Mouse (Mus musculus) kidney, adult 8-10 months (tissue): ENCODE results near the gene Zfp955b.
"Not testable (repeated sequence)": the region's sequence is repeated elsewhere in the genome, so short reads cannot be mapped to it uniquely, and the experiment has no call there.

Source experiments
- DNase-seq, 2 experiments: peaks; one replicate each; pipeline ENCODE4 v3.0.0; 2022

Gene Zfp955b

DNA sequence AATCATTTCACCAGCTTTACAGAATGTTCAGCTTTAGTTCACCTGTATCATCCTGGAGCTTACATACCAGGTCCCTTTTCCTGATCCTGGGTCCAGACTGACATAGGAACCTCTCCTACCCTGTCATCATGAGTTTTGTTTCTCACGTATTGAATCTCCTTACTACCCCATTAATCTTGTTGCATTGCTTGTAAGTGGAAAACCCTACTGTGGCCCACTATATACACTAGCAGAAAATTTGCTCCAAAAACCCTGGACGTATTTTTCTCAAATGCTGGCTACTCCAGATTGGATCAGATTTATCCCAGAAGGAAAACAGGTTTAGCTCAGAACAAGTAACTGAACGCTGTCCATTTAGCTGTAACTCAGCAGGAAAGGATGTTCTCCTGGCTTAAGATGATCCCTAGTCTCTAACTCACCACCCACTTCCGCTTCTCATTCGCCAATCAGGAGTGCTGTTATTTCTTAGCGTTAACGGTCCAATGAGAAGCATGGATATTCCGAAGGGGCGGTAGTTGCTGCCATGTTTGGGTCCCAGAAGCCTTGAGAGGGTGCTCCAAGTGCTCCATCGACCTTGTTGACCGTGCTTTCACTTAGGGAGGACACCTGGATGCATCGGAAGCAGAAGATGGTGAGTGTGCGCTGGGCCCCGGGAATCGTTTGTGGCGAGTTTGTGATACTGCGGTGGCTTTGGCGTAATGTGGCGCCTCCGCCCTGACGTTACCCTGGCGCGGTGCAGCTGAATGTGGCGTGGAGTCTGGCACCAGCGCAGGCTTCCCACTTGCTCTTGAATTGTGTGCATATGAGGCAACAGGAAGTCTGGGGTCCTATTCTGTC lies at the start of gene Zfp955b:
Zfp955b (plus strand) TSS at position 506 of the 837 bp plus-strand sequence.
- not testable (repeated sequence) for DNase-seq

DNA sequence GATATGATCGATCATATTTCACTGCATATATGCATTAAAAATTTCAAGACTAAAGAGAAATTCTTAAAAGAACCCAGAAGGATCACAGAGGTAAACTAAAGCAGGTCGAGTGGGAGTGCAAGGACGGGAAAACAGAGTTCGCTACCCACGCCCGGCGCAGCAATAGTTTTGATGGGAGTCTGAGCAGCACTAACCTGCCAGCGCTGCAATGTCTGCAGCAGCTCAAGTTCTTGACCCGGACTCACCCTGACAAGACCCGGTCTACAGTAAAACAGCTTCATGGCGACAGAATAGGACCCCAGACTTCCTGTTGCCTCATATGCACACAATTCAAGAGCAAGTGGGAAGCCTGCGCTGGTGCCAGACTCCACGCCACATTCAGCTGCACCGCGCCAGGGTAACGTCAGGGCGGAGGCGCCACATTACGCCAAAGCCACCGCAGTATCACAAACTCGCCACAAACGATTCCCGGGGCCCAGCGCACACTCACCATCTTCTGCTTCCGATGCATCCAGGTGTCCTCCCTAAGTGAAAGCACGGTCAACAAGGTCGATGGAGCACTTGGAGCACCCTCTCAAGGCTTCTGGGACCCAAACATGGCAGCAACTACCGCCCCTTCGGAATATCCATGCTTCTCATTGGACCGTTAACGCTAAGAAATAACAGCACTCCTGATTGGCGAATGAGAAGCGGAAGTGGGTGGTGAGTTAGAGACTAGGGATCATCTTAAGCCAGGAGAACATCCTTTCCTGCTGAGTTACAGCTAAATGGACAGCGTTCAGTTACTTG lies 34.6 kb upstream of the Zfp955b start, which contains the start of gene Zfp955a:
Zfp955a (minus strand) TSS at position 616 of the 789 bp plus-strand sequence.
- not testable (repeated sequence) for DNase-seq

DNA sequence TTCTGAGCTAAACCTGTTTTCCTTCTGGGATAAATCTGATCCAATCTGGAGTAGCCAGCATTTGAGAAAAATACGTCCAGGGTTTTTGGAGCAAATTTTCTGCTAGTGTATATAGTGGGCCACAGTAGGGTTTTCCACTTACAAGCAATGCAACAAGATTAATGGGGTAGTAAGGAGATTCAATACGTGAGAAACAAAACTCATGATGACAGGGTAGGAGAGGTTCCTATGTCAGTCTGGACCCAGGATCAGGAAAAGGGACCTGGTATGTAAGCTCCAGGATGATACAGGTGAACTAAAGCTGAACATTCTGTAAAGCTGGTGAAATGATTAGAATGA lies 34.1 kb upstream of the Zfp955b start:
- DNase-seq = not testable (repeated sequence)

DNA sequence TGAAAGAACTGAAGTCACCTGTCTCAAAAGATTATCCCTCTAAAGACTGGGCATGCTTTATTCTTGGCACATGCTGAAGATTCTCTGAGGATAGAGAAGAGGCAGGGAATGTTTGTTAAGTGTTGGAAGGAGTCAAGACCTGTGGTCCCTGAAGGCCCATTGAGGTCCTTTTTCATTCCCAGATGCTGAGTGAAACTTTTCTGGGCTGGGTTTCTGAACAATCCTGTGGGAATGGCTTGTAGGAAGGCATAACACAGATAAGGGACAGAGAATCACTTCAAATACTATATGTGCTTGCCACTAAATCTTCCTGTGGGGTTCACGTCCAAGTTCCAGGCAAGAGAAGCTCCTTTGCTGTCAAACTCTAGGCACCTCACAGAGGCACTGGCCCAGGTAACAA lies 25.0 kb upstream of the Zfp955b start, which contains the start of gene Olfr63:
Olfr63 (plus strand) TSS at position 301 of the 400 bp plus-strand sequence.
- DNase-seq = no peak

DNA sequence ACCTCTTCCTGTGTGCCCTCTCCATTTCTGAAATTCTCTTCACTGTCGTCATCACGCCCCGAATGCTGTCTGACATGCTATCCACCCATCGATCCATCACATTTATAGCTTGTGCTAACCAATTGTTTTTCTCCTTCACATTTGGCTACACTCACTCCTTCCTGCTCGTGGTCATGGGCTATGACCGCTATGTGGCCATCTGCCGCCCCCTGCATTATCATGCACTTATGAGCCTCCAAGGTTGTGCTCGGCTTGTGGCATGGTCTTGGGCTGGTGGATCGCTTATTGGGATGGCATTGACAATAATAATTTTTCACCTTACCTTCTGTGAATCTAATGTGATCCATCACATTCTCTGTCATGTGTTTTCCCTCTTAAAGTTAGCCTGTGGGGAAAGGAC lies 20.4 kb upstream of the Zfp955b start:
- DNase-seq = no peak

DNA sequence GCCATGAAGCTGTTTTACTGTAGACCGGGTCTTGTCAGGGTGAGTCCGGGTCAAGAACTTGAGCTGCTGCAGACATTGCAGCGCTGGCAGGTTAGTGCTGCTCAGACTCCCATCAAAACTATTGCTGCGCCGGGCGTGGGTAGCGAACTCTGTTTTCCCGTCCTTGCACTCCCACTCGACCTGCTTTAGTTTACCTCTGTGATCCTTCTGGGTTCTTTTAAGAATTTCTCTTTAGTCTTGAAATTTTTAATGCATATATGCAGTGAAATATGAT lies 469 bp downstream of the Zfp955b start:
- DNase-seq = not testable (repeated sequence)

DNA sequence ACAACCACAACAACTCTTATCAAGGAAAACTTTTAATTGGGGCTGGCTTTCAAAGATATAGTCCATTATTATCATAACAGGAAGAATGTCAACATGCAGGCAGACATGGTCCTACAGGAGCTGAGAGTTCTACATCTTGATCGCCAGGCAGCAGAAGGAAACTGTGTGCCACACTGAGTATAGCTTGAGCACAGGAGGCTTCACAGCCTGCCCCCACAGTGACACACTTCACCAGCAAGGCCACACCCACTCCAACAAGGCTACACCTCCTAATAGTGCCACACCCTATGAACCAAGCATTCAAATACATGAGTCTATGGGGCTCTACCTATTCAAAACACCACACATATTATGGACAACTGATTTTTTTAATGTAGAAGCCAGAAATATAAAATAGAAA lies 63.6 kb downstream of the Zfp955b start:
- DNase-seq = no peak
